Mouse (Mus musculus): ENCODE results near the gene Fli1. TPM values are rescaled to one million over a fixed set of nuclear protein-coding genes. Genes with fewer than 3 reads are reported as not detected.

The Fli1 gene
- total RNA-seq, 2 experiments from 2014 or later = 11.0 to 14.6 TPM

GRCm38 (mm10) chr9:32411507-32411906 is 131.2 kb downstream of the Fli1 start:
- peak in 1 of 2 experiments; percentile 13 for DNase-seq (ENCODE audit: low spot score in 2 of 2)

GRCm38 (mm10) chr9:32410671-32411070 is 132.0 kb downstream of the Fli1 start:
- DNase-seq (ENCODE audit: low spot score in 2 of 2) = no peak

GRCm38 (mm10) chr9:32409060-32409961 is 133.3 kb downstream of the Fli1 start:
- DNase-seq (ENCODE audit: low spot score in 2 of 2) = peak in 1 of 2 experiments; percentile 29

- peak in 1 of 2 experiments; percentile 13 for DNase-seq (ENCODE audit: low spot score in 2 of 2)
Measured at GRCm38 (mm10) chr9:32408730-32409059, 134.0 kb downstream of the Fli1 start.

GRCm38 (mm10) chr9:32405191-32405925 is 137.3 kb downstream of the Fli1 start:
- DNase-seq (ENCODE audit: low spot score in 2 of 2) = peak; percentile 39 to 53

- no peak for DNase-seq (ENCODE audit: low spot score in 2 of 2)
Measured at GRCm38 (mm10) chr9:32400662-32401161, 141.9 kb downstream of the Fli1 start.

GRCm38 (mm10) chr9:32400212-32400611 is 142.4 kb downstream of the Fli1 start:
- no peak for DNase-seq (ENCODE audit: low spot score in 2 of 2)

GRCm38 (mm10) chr9:32394761-32395161 is 147.9 kb downstream of the Fli1 start:
- DNase-seq (ENCODE audit: low spot score in 2 of 2) = no peak

GRCm38 (mm10) chr9:32392716-32393115 is 149.9 kb downstream of the Fli1 start:
- DNase-seq (ENCODE audit: low spot score in 2 of 2) = no peak

- no peak for DNase-seq (ENCODE audit: low spot score in 2 of 2)
Measured at GRCm38 (mm10) chr9:32391701-32392100, 151.0 kb downstream of the Fli1 start.

GRCm38 (mm10) chr9:32391092-32391491 is 151.6 kb downstream of the Fli1 start:
- no peak for DNase-seq (ENCODE audit: low spot score in 2 of 2)

- no peak for DNase-seq (ENCODE audit: low spot score in 2 of 2)
Measured at GRCm38 (mm10) chr9:32388120-32388519, 154.5 kb downstream of the Fli1 start.

GRCm38 (mm10) chr9:32384906-32385305 is 157.8 kb downstream of the Fli1 start:
- no peak for DNase-seq (ENCODE audit: low spot score in 2 of 2)

GRCm38 (mm10) chr9:32376863-32377590 is 165.6 kb downstream of the Fli1 start:
- DNase-seq (ENCODE audit: low spot score in 2 of 2) = no peak

- DNase-seq (ENCODE audit: low spot score in 2 of 2) = no peak
Measured at GRCm38 (mm10) chr9:32376031-32376430, 166.6 kb downstream of the Fli1 start.

GRCm38 (mm10) chr9:32373656-32374055 is 169.0 kb downstream of the Fli1 start:
- no peak for DNase-seq (ENCODE audit: low spot score in 2 of 2)

Other genes with a start within 250 kb of the Fli1 start
- under 1 TPM; 0.29 to 0.43 TPM for gene Kcnj5, start 198.5 kb downstream of the Fli1 start, total RNA-seq (2021)
- gene Kcnj1, start 170.4 kb downstream of the Fli1 start, total RNA-seq (2021) = not detected
- 10 to 100 TPM; 22.2 to 24.6 TPM for gene Ets1, start 93.4 kb upstream of the Fli1 start, total RNA-seq (2021)